Mouse (Mus musculus) right cerebral cortex, adult 18-20 months (tissue): ENCODE results near the gene H2al2a.
"Not testable (repeated sequence)": the region's sequence is repeated elsewhere in the genome, so short reads cannot be mapped to it uniquely, and the experiment has no call there.

Experiments used
- DNase-seq: peaks from one replicate; pipeline ENCODE4 v3.0.0; 2022; ENCODE audit warnings: mixed read lengths

The H2al2a gene

GRCm38 (mm10) chr2:17973246-17973645 lies 23.5 kb downstream of the H2al2a start:
- DNase-seq: no peak

GRCm38 (mm10) chr2:17972843-17973242 lies 23.9 kb downstream of the H2al2a start:
- no peak for DNase-seq

- DNase-seq: no peak
These were observed 25.4 kb downstream of the H2al2a start for GRCm38 (mm10) chr2:17971407-17971806.

- DNase-seq: no peak
These were observed 26.1 kb downstream of the H2al2a start for GRCm38 (mm10) chr2:17970662-17971061.

DNA sequence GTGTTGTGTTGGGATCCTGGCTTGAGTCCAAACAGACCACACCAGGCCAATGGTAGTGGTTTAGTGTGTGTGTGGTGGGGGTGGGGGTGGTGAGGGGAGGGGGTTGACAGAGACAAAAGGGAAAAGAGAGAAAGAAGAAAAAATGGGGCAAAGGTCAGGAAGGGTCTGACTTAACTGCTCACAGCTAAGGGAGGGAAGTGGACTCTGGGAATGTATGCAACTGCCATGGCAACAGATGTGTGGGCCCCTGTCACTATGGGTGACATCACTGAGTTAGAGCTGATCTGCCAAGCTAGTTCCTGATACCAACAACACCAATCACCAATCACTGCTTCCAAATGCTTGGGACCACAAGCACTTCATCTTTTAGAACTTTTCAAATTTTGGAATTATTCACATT lies 26.6 kb downstream of the H2al2a start:
- no peak for DNase-seq

GRCm38 (mm10) chr2:17968571-17968970 lies 28.2 kb downstream of the H2al2a start:
- no peak for DNase-seq

GRCm38 (mm10) chr2:17968037-17968436 lies 28.7 kb downstream of the H2al2a start:
- not testable (repeated sequence) for DNase-seq

DNA sequence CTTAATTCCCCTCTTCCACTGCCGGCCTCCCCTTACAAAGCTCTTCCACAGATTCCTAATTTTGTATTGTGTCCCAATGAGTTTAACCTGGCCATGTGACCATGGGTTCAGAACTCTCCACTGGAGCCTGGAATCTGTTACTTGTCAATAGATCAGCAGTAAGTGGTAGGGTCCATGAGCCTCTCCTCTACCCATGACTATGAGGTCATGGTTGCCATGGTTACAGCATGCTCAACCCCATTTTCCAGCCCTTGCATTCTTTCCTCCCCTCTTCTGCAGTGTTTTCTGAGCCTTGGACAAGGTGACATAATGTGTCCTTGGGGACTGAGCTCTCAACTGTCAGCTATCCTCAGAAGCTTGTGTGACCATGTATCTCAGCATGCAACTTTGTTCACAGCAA lies 37.3 kb downstream of the H2al2a start:
- no peak for DNase-seq

DNA sequence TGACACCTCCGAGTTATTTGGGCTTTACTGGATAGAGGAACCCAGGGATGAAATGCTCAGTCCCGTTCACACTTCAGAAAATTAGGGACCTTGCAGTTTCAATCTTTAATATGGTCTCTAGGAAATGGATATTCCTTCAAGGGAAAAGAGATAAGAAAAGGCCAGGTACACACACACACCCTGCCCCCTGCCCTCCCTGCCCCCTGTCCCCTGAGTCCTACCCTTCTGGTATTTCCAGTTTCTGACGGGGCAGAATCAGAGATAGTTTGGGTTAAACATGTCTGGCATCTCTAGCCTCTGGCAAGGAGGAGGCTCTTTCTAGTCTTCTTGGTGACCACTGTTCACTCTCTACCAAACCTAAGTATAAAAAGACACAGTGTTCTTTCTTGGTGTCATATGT lies 49.9 kb downstream of the H2al2a start:
- DNase-seq: no peak
